Mouse (Mus musculus): ENCODE data around the gene Hif3a.

GRCm38 (mm10) chr7:17062845-17063244 is 618 bp upstream of the Hif3a start:
- TF ChIP-seq GATA1 (IDR thresholded peaks at IDR 0.05; ENCODE audit: borderline replicate concordance, low read length) (no peak), FLI1 (IDR thresholded peaks at IDR 0.05; ENCODE audit: low read length) (no peak)
